Mouse (Mus musculus): ENCODE results near the gene Spdya.
"Not testable (repeated sequence)": the region's sequence is repeated elsewhere in the genome, so short reads cannot be mapped to it uniquely, and the experiment has no call there.

Spdya gene

GRCm38 (mm10) chr17:71551757-71552451 lies at the start of gene Spdya:
TSS of gene Spdya (plus strand) at chr17:71552061.
- peak; percentile 71 to 75 for DNase-seq (ENCODE audit: low spot score in 2 of 2)

DNA sequence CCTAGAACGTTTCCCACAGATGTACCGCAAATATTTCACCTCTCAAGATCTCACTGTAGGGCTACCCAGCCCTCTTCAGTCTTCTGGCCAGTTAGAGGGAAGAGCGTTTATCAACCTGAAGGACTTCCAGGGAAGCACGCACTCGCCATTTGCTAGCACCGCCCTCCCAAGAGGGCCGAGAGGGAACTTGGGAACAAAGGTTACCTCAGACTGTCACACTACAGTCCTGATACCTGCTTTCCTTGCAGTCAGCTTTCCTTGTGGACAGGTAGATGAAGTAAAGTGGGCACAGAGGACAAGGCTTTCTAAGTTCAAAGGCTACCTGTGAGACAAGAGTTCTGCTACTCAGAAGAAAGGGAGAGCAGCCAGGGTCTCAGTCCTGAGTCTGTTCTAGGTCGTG lies 45.0 kb upstream of the Spdya start:
- no peak for DNase-seq (ENCODE audit: low spot score in 2 of 2)

DNA sequence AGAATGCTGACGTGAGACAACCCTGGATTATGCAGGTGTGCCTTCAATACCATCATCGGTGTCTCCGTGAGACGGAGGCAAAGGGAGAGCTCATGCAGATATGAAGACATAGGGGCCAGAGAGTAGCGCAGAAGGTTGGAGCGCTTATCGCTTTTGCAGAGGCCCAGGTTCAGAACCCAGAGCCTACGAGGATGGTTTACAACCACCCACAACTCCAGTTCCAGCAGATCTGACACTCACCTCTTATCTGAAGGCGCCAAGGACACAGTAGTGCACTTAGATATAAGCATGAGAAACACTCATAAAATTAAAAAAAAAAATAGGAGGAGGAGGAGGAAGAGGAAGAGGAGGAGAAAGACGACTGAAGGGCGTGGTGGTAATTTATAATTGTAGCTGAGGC lies 41.6 kb upstream of the Spdya start:
- no peak for DNase-seq (ENCODE audit: low spot score in 2 of 2)

DNA sequence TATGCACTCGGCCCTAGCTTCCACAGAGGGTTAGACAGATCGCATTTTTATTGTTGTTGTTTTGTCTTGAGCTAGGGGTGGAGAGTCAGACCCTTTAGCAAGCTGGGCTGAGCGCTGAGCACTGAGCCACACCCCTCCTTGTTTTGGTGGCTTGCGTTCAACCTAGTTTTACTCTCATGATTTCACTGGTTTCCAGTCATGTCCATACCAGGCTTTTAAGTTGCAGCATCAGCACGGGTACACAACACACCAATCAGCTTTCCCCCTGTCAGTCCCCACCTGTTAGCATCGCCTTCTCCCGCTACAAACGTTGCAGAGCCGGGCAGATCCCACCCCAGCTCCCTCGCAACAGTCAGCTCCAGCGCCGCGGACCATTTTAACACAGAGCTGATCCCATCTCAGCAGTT lies 25.6 kb upstream of the Spdya start:
- no peak for DNase-seq (ENCODE audit: low spot score in 2 of 2)

- DNase-seq (ENCODE audit: low spot score in 2 of 2), result peak; percentile 86 to 90
These were observed 24.9 kb upstream of the Spdya start, which contains the start of gene Ndc80 for GRCm38 (mm10) chr17:71526711-71527564. TSS of gene Ndc80 (minus strand) at chr17:71526857.

GRCm38 (mm10) chr17:71528042-71528441 lies 23.8 kb upstream of the Spdya start:
- no peak for DNase-seq (ENCODE audit: low spot score in 2 of 2)

GRCm38 (mm10) chr17:71535595-71535994 lies 16.3 kb upstream of the Spdya start:
- not testable (repeated sequence) for DNase-seq (ENCODE audit: low spot score in 2 of 2)

DNA sequence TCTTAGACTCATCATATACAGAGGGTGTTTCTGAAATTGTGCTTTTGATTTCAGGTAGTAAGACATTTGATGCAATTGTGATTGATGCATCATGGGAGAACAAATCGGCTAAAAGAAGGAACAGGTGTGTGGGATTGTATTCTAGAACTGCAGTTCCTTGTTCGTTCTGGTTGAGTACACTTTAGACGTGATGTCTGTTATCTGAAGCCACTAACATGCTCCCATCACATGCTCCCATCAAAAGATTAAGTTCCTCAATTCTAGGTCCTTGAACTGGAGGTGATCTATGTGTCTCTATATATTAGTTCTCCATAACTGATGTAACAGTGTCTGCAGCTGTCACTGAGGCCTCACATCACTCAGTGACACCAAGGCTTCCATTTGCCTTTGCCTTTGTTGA lies 14.7 kb upstream of the Spdya start:
- DNase-seq (ENCODE audit: low spot score in 2 of 2), result no peak

GRCm38 (mm10) chr17:71548586-71548985 lies 3.3 kb upstream of the Spdya start:
- no peak for DNase-seq (ENCODE audit: low spot score in 2 of 2)

GRCm38 (mm10) chr17:71551350-71551749 lies 511 bp upstream of the Spdya start:
- no peak for DNase-seq (ENCODE audit: low spot score in 2 of 2)

GRCm38 (mm10) chr17:71552901-71553300 lies 1.0 kb downstream of the Spdya start:
- DNase-seq (ENCODE audit: low spot score in 2 of 2), result no peak

DNA sequence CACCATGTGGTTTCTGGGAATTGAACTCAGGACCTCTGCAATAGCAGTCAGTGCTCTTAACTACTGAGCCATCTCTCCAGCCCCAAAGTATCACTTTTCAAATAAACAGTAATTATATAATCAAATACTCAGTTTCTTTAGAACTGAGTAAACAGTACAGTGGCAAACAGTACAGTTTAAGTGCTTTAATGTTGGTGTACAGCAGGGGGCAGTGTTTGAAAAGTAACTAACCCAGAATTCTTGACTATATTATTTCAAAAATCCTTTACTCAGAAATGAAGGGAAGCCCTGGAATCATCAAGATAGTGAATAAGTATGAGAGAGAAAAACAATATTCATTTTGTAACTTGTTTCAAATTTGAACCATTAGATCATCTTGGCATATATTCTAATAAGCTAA lies 9.8 kb downstream of the Spdya start:
- DNase-seq (ENCODE audit: low spot score in 2 of 2), result no peak

- DNase-seq (ENCODE audit: low spot score in 2 of 2), result no peak
These were observed 27.4 kb downstream of the Spdya start for GRCm38 (mm10) chr17:71579176-71579705.

GRCm38 (mm10) chr17:71597881-71598658 lies 46.2 kb downstream of the Spdya start:
- no peak for DNase-seq (ENCODE audit: low spot score in 2 of 2)

GRCm38 (mm10) chr17:71598659-71599554 lies 47.0 kb downstream of the Spdya start:
- peak; percentile 72 to 80 for DNase-seq (ENCODE audit: low spot score in 2 of 2)

GRCm38 (mm10) chr17:71615638-71616318 lies 63.9 kb downstream of the Spdya start, which contains the start of gene Wdr43:
TSS of gene Wdr43 (plus strand) at chr17:71615895.
- peak; percentile 94 to 95 for DNase-seq (ENCODE audit: low spot score in 2 of 2)

- DNase-seq (ENCODE audit: low spot score in 2 of 2), result no peak
These were observed 64.6 kb downstream of the Spdya start for GRCm38 (mm10) chr17:71616319-71617032.

DNA sequence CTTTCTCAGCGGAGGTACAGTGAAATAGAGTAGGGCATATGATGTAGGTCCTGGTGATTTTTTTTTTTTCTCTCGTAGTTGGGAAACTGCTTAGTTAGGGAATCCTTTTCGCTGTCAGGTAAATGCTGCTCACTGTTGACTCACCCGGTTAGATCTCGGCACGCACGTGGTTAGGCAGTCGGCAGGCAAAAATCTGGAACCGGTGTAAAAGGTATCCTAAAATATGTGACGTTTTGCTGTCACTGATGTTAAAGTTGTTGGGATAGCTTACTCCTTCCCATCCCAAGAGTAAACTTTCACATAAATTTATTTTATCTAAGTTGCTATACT lies 65.1 kb downstream of the Spdya start:
- DNase-seq (ENCODE audit: low spot score in 2 of 2), result no peak

DNA sequence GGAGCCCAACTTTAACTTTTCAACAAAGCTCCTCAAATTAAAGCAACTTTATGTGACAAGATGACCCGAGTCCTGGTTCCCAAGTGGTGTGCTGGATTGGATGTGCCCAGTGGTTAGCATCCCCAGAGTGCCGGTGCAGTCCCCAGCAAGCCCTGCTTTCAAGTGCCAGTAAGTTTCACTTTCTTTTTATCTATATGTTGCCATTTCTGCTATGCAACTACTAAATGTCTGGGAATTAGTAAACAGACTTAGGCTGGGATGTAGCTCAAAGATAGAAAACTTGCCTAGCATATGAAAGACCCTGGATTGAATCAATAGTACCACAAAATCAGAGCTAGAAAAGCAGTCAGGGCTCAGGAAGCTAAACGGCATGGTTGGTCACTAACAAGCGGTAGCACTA lies 66.1 kb downstream of the Spdya start:
- no peak for DNase-seq (ENCODE audit: low spot score in 2 of 2)

GRCm38 (mm10) chr17:71631806-71632205 lies 79.9 kb downstream of the Spdya start:
- DNase-seq (ENCODE audit: low spot score in 2 of 2), result no peak

Data from urinary bladder, postnatal 4 days (tissue).